Mouse (Mus musculus): ENCODE results near the gene Hoxb5. TPM values are rescaled to one million over a fixed set of nuclear protein-coding genes. Genes with fewer than 3 reads are reported as not detected.
A peak's percentile ranks its signal among the peaks of the same experiment; 100 is the strongest.

The Hoxb5 gene
- polyA plus RNA-seq, 1 experiment from 2014 or later: not detected

DNA sequence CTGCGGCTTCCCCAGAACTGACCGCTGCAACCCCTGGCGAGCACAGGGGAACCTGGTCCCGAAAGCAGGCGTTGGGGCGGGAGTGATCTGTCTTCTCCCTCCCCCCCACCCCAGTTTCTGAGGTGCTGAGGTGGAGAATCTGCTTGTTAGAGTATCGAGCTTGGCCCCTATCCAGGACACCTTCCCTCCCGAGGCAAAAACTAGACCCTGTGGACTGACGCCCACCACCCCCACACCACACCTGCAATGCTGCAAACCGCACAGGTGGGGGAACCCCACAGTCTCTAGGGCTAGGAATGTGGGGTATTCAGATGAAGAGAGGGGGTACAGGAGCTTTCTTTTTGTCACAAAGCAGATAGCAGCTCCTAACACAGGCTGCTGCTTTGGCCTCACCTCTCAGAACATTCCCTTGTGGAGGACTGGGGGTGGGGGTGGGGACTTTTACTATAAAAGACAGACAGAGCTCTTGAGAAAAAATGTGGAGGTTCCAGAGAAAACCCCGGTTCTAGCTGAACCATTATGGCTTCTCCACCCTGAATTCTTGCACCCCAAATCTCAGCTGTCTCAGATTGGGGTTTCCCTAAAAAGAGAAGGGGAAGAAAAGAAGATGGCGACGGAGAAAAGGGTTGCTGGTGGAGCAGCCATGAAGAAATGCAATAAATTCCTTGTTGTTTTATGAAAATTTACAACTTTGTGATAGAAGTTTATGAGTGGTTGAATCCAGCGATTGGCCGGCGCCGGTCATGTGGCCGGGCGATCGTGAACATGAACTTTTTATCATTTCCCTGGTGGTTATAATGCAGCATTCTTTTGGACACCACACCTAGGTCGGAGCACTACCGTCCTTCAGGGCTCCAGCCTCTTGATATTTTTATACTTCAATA lies 11.2 kb upstream of the Hoxb5 start, which contains the start of gene Hoxb6:
Hoxb6 (plus strand) TSS at position 796 of the 884 bp plus-strand sequence.
- H3K36me3 ChIP-seq: no peaks in the 10 kb centered on the region
- no peak within 1 kb of the TSS for H3K4me2 ChIP-seq (replicated peaks)
- 1% methylated on average over 22 of the region's 22 CpGs for WGBS
- H3K9ac ChIP-seq: no peak within 1 kb of the TSS
- H3K9me3 ChIP-seq (replicated peaks): no peaks in the 10 kb centered on the region
- H3K4me1 ChIP-seq: peaks cover 2% of the 10 kb centered on the region; the same call in 1 of the 2 replicates
- H3K27ac ChIP-seq (replicated peaks): no peak within 1 kb of the TSS
- H3K4me3 ChIP-seq (replicated peaks): no peak within 1 kb of the TSS
- no peak for ATAC-seq (ENCODE audit: insufficient number of reproducible peaks, low FRiP score, low TSS enrichment, low read depth)
- peaks cover 100% of the 10 kb centered on the region for H3K27me3 ChIP-seq

DNA sequence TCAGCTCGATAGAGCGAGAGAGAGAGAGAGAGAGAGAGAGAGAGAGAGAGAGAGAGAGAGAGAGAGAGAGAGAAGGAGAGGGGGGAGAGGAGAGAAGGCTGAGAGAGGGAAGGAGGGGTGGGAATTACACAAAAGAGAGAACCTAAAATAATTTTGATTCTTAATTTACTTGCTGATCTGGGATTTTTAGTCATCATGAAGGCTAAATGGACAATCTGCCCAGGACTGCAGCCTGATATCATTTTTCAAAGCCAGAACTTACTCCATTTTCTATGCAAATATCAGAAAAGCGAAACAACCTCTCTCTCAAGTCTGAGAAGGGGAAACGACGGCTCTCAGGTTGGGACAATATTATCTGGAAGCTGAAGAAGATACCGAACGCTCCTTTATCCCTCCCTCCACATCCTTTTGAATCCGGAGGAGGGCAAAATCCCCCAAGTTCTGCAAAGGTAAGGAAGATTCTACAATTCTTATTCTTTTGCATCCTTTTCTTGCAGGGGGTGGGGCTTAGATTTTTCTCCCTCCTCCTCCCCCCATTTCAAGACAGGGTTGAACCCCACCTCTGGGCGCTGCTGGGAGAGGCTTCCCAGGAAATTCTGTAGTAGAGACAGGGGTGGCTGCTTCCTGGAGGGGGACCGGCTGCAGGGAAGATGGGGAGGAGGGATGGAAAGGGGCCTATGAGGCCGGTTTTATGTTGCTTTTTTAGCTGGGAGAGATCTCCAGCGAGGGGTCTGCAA lies 10.4 kb upstream of the Hoxb5 start:
- ATAC-seq (ENCODE audit: insufficient number of reproducible peaks, low FRiP score, low TSS enrichment, low read depth): no peak
- no peak overlapping the region for H3K9ac ChIP-seq

DNA sequence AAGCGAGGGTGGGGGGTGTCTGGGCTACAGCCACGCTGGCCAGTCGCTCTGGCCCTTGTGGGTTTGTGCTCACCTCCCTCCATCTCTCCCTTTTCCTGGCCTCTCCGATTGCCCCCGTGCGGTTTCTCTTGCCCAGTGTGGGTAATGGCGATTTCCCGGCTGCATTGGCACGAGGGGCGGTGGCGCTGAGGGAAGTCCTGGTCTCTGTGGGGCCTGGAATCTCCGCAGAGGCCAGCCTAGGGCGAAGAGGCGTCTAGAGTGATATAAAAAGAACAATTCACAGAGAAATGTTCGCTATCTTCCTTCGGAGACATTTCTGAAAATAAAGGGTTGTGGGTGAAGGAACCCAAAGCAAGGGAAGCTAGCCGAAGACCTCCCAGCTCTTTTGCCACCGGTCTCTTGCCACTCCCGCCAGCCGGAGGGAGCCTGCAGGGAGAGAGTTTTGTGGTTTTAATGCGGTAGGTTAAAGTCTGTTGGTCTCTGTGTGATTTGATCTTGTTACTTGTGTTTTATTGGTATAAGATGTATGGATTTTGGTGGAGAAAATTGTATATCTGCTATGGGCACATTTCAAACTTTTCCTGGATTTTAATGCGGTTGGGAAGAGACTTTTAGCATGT lies 9.7 kb upstream of the Hoxb5 start:
- H3K4me2 ChIP-seq (replicated peaks): no peak overlapping the region
- 1% methylated on average over 22 of the region's 22 CpGs for WGBS
- H3K4me3 ChIP-seq (replicated peaks): no peak overlapping the region

More for the DNA sequence above, 10.4 kb upstream of the Hoxb5 start:
- Histone ChIP-seq H3K27me3 (peaks cover 100% of the 10 kb centered on the region), H3K4me3 (replicated peaks) (no peak overlapping the region), H3K4me1 (peaks cover 2% of the 10 kb centered on the region; the same call in 1 of the 2 replicates), H3K27ac (replicated peaks) (no peak overlapping the region), H3K36me3 (no peaks in the 10 kb centered on the region), H3K9me3 (replicated peaks) (no peaks in the 10 kb centered on the region), H3K4me2 (replicated peaks) (no peak overlapping the region)
- under 1% methylated on average over 12 of the region's 12 CpGs for WGBS

DNA sequence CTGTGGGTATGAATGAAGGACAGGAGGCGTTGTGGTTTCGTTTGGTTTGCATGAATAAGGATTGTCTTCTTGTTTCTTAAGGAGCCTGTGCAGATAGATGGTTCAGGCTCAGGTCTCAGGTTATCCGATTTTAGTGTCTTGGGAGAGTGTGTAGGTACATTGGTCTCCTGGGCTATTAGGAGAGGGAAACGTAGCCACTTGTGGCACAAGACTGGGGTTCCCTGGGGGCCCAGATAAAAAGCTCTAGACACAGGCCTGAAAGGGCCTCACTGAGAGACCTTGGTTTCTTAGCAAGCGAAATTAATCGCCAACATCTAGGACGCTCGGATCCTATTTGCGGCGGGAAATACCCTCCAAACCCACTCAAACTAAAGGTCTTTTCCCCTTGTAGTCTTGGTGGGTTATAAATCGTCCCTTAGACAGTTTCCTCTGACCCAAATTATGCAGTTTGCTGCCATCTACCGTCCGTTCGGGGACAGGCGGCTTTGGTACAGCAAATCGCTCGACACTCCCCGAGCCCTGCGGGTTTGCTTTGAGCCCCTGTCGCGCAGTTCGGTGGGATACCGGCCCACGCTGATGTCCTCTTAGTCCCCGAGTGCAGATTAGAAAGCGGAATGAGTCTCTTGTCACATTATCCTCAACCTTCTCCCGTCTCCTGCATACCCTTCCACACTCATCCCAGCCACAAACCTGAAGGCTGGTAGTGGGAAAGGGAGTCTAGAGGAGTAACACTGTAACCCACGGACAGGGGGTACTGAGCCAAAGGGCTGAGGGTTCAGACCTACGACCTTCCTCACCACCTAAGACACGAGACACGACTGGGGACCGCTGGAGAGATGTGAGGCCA lies 8.7 kb upstream of the Hoxb5 start:
- peaks cover 8% of the 10 kb centered on the region; the same call in 1 of the 2 replicates for H3K4me1 ChIP-seq
- H3K36me3 ChIP-seq: no peaks in the 10 kb centered on the region
- no peak for ATAC-seq (ENCODE audit: insufficient number of reproducible peaks, low FRiP score, low TSS enrichment, low read depth)
- H3K27me3 ChIP-seq: peaks cover 100% of the 10 kb centered on the region
- WGBS: under 1% methylated on average over 32 of the region's 32 CpGs
- H3K9me3 ChIP-seq (replicated peaks): no peaks in the 10 kb centered on the region
- no peak overlapping the region for H3K27ac ChIP-seq (replicated peaks)
- no peak overlapping the region for H3K4me2 ChIP-seq (replicated peaks)
- H3K4me3 ChIP-seq (replicated peaks): no peak overlapping the region
- no peak overlapping the region for H3K9ac ChIP-seq

More for the DNA sequence above, 9.7 kb upstream of the Hoxb5 start:
- H3K27ac ChIP-seq (replicated peaks): no peak overlapping the region
- peaks cover 2% of the 10 kb centered on the region; the same call in 1 of the 2 replicates for H3K4me1 ChIP-seq
- ATAC-seq (ENCODE audit: insufficient number of reproducible peaks, low FRiP score, low TSS enrichment, low read depth): no peak
- peaks cover 100% of the 10 kb centered on the region for H3K27me3 ChIP-seq
- H3K36me3 ChIP-seq: no peaks in the 10 kb centered on the region
- H3K9ac ChIP-seq: no peak overlapping the region
- no peaks in the 10 kb centered on the region for H3K9me3 ChIP-seq (replicated peaks)

DNA sequence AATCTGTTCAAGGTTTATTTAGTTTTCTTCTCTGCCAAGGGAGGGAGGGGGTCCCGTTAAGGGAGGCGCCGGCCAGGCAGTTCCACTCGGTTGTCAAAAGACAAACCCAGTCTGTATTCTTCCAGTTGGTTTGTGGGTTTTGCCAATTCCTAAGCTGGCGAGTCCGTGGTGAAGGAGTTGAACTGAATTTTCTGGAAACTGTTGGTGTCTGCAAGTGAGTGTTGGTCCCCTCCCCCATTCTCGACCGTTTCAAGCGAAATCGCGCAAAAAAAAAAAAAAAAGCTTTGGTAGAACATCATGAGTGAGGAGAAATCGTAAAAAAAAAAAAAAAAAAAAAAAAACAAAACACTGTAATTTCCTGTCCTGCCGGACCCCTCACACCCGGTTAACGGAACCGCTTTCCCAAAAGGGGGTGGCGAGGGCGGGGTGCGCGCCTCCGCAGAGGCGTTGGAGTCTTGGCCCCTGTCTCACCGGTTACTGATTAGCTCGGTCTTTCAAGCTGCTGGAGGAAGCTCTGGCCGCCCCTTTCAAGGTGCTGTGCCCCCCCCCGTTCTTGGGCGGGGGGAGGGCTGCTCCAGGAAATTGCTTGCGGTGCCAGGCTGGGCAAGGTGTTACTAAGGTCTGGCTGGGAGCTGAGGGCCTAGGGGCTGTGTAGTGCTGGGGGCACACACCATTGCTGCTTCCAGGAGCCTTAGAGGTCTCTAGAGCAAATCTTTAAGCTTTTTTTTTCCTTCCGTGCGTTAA lies 7.9 kb upstream of the Hoxb5 start:
- no peak overlapping the region for H3K4me2 ChIP-seq (replicated peaks)
- H3K36me3 ChIP-seq: no peaks in the 10 kb centered on the region
- WGBS: under 1% methylated on average over 30 of the region's 30 CpGs
- H3K9me3 ChIP-seq (replicated peaks): no peaks in the 10 kb centered on the region
- peaks cover 100% of the 10 kb centered on the region for H3K27me3 ChIP-seq
- no peak overlapping the region for H3K27ac ChIP-seq (replicated peaks)
- H3K4me3 ChIP-seq (replicated peaks): no peak overlapping the region
- H3K9ac ChIP-seq: no peak overlapping the region
- no peak for ATAC-seq (ENCODE audit: insufficient number of reproducible peaks, low FRiP score, low TSS enrichment, low read depth)
- peaks cover 9% of the 10 kb centered on the region; the same call in 1 of the 2 replicates for H3K4me1 ChIP-seq

DNA sequence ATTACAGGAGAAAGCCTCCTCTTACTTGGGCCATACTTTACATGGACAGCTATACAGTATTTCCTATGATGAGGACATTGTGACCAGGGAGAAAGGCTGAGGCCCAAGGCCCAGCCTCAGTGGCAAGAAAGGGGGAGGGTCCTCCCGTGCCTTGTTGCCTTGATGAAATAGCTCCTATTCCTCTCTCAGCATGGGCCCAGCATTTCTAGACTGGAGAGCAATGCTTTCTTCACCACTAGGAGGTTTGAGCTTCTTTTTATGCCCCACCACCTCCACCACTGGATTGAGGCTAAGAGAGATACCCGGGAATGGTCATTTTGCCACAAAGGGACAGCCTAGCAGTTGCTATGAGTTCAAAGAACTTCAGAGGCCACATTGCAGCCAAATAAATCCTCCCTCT lies 6.1 kb upstream of the Hoxb5 start:
- no peak overlapping the region for H3K4me3 ChIP-seq (replicated peaks)
- H3K36me3 ChIP-seq: no peaks in the 10 kb centered on the region
- H3K27ac ChIP-seq (replicated peaks): no peak overlapping the region
- ATAC-seq (ENCODE audit: insufficient number of reproducible peaks, low FRiP score, low TSS enrichment, low read depth): no peak
- H3K4me2 ChIP-seq (replicated peaks): no peak overlapping the region
- peaks cover 14% of the 10 kb centered on the region; the same call in 1 of the 2 replicates for H3K4me1 ChIP-seq
- peaks cover 100% of the 10 kb centered on the region for H3K27me3 ChIP-seq
- H3K9ac ChIP-seq: no peak overlapping the region
- WGBS: 2% methylated on average over 2 of the region's 2 CpGs
- H3K9me3 ChIP-seq (replicated peaks): no peaks in the 10 kb centered on the region

DNA sequence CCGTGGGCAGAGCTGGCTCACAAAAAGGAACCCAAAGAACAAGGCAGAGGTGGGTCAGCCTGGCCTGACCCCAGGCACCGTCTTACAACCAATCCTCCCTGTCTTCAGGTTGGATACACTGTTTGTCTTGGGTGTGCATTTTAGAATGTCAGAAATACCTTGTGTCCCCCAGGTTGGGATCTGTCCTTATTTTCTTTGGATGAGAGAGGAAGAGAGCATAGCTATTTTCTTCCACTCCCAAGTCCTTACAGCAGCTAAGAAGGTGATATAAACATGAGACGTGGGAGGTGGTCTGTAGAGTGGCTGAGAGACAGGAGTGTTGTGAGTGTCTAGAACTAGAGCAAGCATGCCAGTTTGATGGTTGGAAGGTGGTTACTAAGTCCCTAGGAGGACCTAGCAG lies 5.7 kb upstream of the Hoxb5 start:
- Histone ChIP-seq H3K4me3 (replicated peaks) (no peak overlapping the region), H3K27me3 (peaks cover 100% of the 10 kb centered on the region), H3K9ac (no peak overlapping the region), H3K36me3 (no peaks in the 10 kb centered on the region), H3K4me1 (peaks cover 14% of the 10 kb centered on the region; the same call in 1 of the 2 replicates), H3K27ac (replicated peaks) (no peak overlapping the region), H3K9me3 (replicated peaks) (no peaks in the 10 kb centered on the region), H3K4me2 (replicated peaks) (no peak overlapping the region)
- ATAC-seq (ENCODE audit: insufficient number of reproducible peaks, low FRiP score, low TSS enrichment, low read depth): no peak
- 4% methylated on average over 3 of the region's 3 CpGs for WGBS

DNA sequence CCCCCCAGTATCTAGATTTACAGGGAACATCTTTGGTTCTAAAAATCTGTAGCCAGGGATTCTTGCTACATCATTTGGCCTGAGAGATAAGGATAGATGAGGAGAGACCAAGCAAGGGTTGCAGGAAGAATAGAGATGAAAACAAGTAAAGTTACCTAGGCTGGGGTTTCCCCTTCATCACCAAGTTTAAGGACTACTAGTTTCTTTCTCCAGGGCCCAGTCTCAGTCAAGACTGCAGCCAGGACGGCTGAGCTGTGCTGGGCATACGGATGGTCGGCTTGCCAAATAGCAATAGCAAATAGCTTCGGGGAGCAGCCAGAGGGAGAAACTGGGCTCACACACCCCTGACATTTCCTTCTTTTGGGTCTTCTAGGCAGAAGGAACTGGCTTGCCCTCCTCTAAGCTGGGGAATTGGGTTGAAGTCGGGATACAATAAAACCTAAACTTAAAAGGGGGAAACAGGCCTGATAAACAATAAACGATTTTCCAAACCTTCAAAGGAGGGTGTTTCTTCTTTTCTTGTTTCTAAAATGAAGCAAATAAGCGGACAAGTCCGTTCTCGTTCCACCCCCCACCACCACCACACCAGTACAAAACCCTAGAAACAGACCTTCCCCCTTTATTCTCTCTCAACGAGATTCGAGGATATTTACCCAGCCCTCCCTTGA lies 5.0 kb upstream of the Hoxb5 start:
- Histone ChIP-seq H3K9ac (no peak overlapping the region), H3K4me1 (peaks cover 14% of the 10 kb centered on the region; the same call in 1 of the 2 replicates)

DNA sequence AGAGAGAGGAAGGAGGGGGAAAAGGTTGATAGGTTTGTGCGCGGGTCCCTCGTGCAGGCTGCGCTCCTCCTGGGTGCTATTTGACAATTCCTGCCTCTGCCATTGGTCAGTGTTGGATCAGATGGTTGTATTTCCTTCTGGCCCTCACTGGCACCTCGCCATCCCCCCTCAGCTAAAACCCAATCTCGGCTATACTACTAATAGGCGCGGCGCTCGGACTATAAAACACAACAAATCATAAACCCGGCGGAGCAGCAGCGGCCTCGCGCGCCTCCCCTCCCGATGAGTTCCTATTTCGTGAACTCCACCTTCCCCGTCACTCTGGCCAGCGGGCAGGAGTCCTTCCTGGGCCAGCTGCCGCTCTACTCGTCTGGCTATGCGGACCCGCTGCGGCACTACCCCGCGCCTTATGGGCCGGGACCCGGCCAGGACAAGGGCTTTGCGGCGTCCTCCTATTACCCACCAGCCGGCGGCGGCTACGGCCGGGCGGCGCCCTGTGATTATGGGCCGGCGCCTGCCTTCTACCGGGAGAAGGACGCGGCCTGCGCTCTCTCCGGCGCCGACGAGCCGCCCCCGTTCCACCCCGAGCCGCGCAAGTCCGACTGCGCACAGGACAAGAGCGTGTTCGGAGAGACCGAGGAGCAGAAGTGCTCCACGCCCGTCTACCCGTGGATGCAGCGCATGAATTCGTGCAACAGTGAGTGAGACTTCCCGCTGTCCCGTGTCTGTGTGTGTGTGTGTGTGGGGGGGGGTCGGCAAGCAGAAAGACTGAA lies 4.1 kb upstream of the Hoxb5 start:
- Histone ChIP-seq H3K4me3 (replicated peaks) (peak overlapping the region; percentile 25), H3K4me2 (replicated peaks) (peak overlapping the region; percentile 31; the same call in 1 of the 2 replicates), H3K4me1 (peaks cover 23% of the 10 kb centered on the region; the same call in 1 of the 2 replicates), H3K27me3 (peaks cover 100% of the 10 kb centered on the region), H3K36me3 (no peaks in the 10 kb centered on the region), H3K27ac (replicated peaks) (no peak overlapping the region), H3K9me3 (replicated peaks) (no peaks in the 10 kb centered on the region), H3K9ac (no peak overlapping the region)
- ATAC-seq (ENCODE audit: insufficient number of reproducible peaks, low FRiP score, low TSS enrichment, low read depth): no peak
- 1% methylated on average over 66 of the region's 66 CpGs for WGBS

More for the DNA sequence above, 5.0 kb upstream of the Hoxb5 start:
- H3K36me3 ChIP-seq: no peaks in the 10 kb centered on the region
- peaks cover 100% of the 10 kb centered on the region for H3K27me3 ChIP-seq
- 1% methylated on average over 11 of the region's 11 CpGs for WGBS
- no peak overlapping the region for H3K27ac ChIP-seq (replicated peaks)
- no peak overlapping the region for H3K4me3 ChIP-seq (replicated peaks)
- no peaks in the 10 kb centered on the region for H3K9me3 ChIP-seq (replicated peaks)
- no peak overlapping the region for H3K4me2 ChIP-seq (replicated peaks)
- ATAC-seq (ENCODE audit: insufficient number of reproducible peaks, low FRiP score, low TSS enrichment, low read depth): no peak

Measured in embryonic facial prominence, embryonic 15.5 days (tissue).